Mouse (Mus musculus) stomach, postnatal 0 days (tissue): ENCODE data around the gene Ftl1.

ENCODE experiments used
- CTCF ChIP-seq: IDR thresholded peaks from 2 replicates; pipeline ENCODE4 v1.5.1; 2016; ENCODE audit warnings: antibody characterized with exemption, low read depth, mild to moderate bottlenecking, moderate library complexity
- EP300 ChIP-seq: optimal IDR thresholded peaks from 2 replicates; pipeline ENCODE3; 2016; ENCODE audit warnings: antibody characterized with exemption

DNA sequence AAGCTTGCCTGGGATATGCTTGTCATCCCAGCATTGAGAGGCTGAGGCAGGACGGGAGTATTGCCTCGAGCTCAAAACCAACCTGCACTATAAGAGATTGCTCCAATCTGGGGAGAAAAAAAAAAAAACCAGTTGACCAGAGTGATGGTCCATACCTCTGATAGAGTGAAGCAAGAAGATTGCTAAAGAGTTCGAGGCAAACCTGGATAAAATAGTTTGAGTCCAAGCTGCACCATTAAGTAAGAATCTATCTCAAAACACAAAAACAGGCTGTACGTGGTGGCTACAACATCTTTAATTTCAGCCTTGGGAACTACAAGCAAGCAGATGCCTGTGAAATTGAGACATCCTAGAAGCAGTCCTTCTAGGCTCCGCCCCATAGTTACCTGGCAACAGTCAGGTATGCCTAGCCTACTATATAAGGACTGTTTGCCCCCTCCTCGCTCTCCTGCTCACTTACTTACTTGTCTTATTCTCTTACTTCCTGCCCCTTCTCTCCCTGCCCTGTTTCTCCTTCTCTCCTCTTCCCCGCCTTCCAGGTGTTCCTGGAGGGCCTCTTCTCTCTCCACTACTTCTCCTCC is 7.5 kb upstream of the Ftl1 start:
- TF ChIP-seq CTCF (no peak), EP300 (no peak)
